In genomic region chr1:162895900-162896299, GRCm38 (mm10) we compare ENCODE assay signal across 8 mouse cellular contexts. TPM values are rescaled to one million over a fixed set of nuclear protein-coding genes. Genes with fewer than 3 reads are reported as not detected.
DNase-seq lines count a peak whose midpoint lies in the region; ATAC-seq and TF ChIP-seq lines count a peak whose summit lies in the region.

No protein-coding gene starts in this region.

- H3K4me3 ChIP-seq in bone marrow, adult 2 months (replicated peaks; ENCODE audit: control insufficient read depth, low read depth, low read length), result no peak overlapping the region
- H3K4me3 ChIP-seq in forebrain, postnatal 0 days (ENCODE audit: low read depth, low read length), result no peak overlapping the region
- no peak overlapping the region for H3K4me3 ChIP-seq in neural tube, embryonic 15.5 days (replicated peaks)

- WGBS in bone marrow, adult 2 months, result 45% methylated on average over 6 of the region's 6 CpGs
- WGBS in forebrain, postnatal 0 days, result 44% methylated on average over 6 of the region's 6 CpGs
- WGBS in neural tube, embryonic 15.5 days, result 44% methylated on average over 6 of the region's 6 CpGs

- TF ChIP-seq POLR2A in bone marrow, adult 2 months (IDR thresholded peaks at IDR 0.05; ENCODE audit: borderline replicate concordance, control insufficient read depth, low read depth, low read length), result no peak

- TF ChIP-seq CTCF in bone marrow, adult 2 months (IDR thresholded peaks at IDR 0.05; ENCODE audit: control insufficient read depth, insufficient read depth, low read length), result peak; percentile 47
- peak; percentile 75 for TF ChIP-seq CTCF in forebrain, postnatal 0 days (IDR thresholded peaks at IDR 0.05; ENCODE audit: low read depth)

- H3K9me3 ChIP-seq in forebrain, postnatal 0 days (ENCODE audit: low read length), result no peaks in the 10 kb centered on the region
- H3K9me3 ChIP-seq in neural tube, embryonic 15.5 days (replicated peaks), result no peaks in the 10 kb centered on the region

- no peaks in the 10 kb centered on the region for H3K27me3 ChIP-seq in forebrain, postnatal 0 days (ENCODE audit: insufficient read depth, low read length)
- H3K27me3 ChIP-seq in neural tube, embryonic 15.5 days (replicated peaks), result no peaks in the 10 kb centered on the region

- peak; percentile 34; the same call in 1 of the 2 replicates for ATAC-seq in forebrain, postnatal 0 days
- 0 out of 2 replicates have a peak, but pooled peaks have one; percentile 35 for ATAC-seq in neural tube, embryonic 15.5 days (ENCODE audit: low FRiP score)

- peak; percentile 2 for DNase-seq in spleen, adult 12 weeks (ENCODE audit: low spot score)
- no peak for DNase-seq in spleen, postnatal 36 days (ENCODE audit: low spot score in 2 of 2)
- peak; percentile 68 for DNase-seq in forebrain, postnatal 0 days
- peak; percentile 81 for DNase-seq in kidney, adult 9 months
- peak; percentile 76 to 82 for DNase-seq in lung, adult 18-20 months
- peak; percentile 56 for DNase-seq in yolk sac, embryonic 10.5 days (ENCODE audit: low spot score)

- H3K4me2 ChIP-seq in forebrain, postnatal 0 days (ENCODE audit: low read depth), result no peak overlapping the region
- no peak overlapping the region for H3K4me2 ChIP-seq in neural tube, embryonic 15.5 days

- no peak overlapping the region for H3K27ac ChIP-seq in bone marrow, adult 2 months (ENCODE audit: control insufficient read depth, insufficient read depth, low read depth, low read length, poor library complexity)
- no peak overlapping the region for H3K27ac ChIP-seq in forebrain, postnatal 0 days (ENCODE audit: low read depth, low read length)
- no peak overlapping the region for H3K27ac ChIP-seq in neural tube, embryonic 15.5 days (replicated peaks)

- no peaks in the 10 kb centered on the region for H3K4me1 ChIP-seq in bone marrow, adult 2 months (ENCODE audit: control insufficient read depth, insufficient read depth, low read length)
- H3K4me1 ChIP-seq in forebrain, postnatal 0 days (ENCODE audit: insufficient read depth), result no peaks in the 10 kb centered on the region
- no peaks in the 10 kb centered on the region for H3K4me1 ChIP-seq in neural tube, embryonic 15.5 days

- H3K9ac ChIP-seq in forebrain, postnatal 0 days, result no peak overlapping the region
- no peak overlapping the region for H3K9ac ChIP-seq in neural tube, embryonic 15.5 days (replicated peaks)

- no peaks in the 10 kb centered on the region for H3K36me3 ChIP-seq in forebrain, postnatal 0 days (ENCODE audit: insufficient read depth)
- no peaks in the 10 kb centered on the region for H3K36me3 ChIP-seq in neural tube, embryonic 15.5 days

RNA-seq across cellular contexts. Expression of gene Fmo2, which starts 2.6 kb away (rescaled TPM):
- polyA plus RNA-seq in bone marrow, adult 2 months (2011; ENCODE audit: insufficient read depth, insufficient read length, low replicate concordance, missing spikeins), result 11.6 and 12.1 TPM in 2 replicates
- 0.38 and 0.81 TPM in 2 replicates for total RNA-seq in forebrain, postnatal 0 days (2014; rRNA removed)
- polyA plus RNA-seq in forebrain, postnatal 0 days (2015; fragmentation: Nextera tagmentation; extraction: Ambion mirVana), result 0.30 and 0.50 TPM in 2 replicates
- polyA plus RNA-seq in neural tube, embryonic 15.5 days (2015; fragmentation: Nextera tagmentation; extraction: Ambion mirVana), result 0.27 and 0.42 TPM in 2 replicates

RNA-seq across cellular contexts. Expression of gene Fmo1, which starts 29.5 kb away (rescaled TPM):
- polyA plus RNA-seq in bone marrow, adult 2 months (2011; ENCODE audit: insufficient read depth, insufficient read length, low replicate concordance, missing spikeins), result 10.4 and 18.0 TPM in 2 replicates
- 37.2 and 46.8 TPM in 2 replicates for total RNA-seq in forebrain, postnatal 0 days (2014; rRNA removed)
- polyA plus RNA-seq in forebrain, postnatal 0 days (2015; fragmentation: Nextera tagmentation; extraction: Ambion mirVana), result 28.1 and 33.2 TPM in 2 replicates
- polyA plus RNA-seq in neural tube, embryonic 15.5 days (2015; fragmentation: Nextera tagmentation; extraction: Ambion mirVana), result 20.8 and 25.9 TPM in 2 replicates

RNA-seq across cellular contexts. Expression of gene Fmo6, which starts 41.4 kb away (rescaled TPM):
- 1.2 TPM in 1 of 2 replicates, not detected in the other for polyA plus RNA-seq in bone marrow, adult 2 months (2011; ENCODE audit: insufficient read depth, insufficient read length, low replicate concordance, missing spikeins)
- not detected in 2 replicates for total RNA-seq in forebrain, postnatal 0 days (2014; rRNA removed)
- not detected in 2 replicates for polyA plus RNA-seq in forebrain, postnatal 0 days (2015; fragmentation: Nextera tagmentation; extraction: Ambion mirVana)
- 0.14 TPM in 1 of 2 replicates, not detected in the other for polyA plus RNA-seq in neural tube, embryonic 15.5 days (2015; fragmentation: Nextera tagmentation; extraction: Ambion mirVana)

Comparison
In these comparisons a context has a peak if more than half of its experiments do, and no peak if none do; other contexts are left out.
1. DNase-seq: peak in spleen, adult 12 weeks (single experiment), forebrain, postnatal 0 days (single experiment), kidney, adult 9 months (single experiment), lung, adult 18-20 months (2 of 2) and yolk sac, embryonic 10.5 days (single experiment); none in spleen, postnatal 36 days (0 of 2).